ENCODE assay signal across 9 mouse cellular contexts in the genomic region with DNA sequence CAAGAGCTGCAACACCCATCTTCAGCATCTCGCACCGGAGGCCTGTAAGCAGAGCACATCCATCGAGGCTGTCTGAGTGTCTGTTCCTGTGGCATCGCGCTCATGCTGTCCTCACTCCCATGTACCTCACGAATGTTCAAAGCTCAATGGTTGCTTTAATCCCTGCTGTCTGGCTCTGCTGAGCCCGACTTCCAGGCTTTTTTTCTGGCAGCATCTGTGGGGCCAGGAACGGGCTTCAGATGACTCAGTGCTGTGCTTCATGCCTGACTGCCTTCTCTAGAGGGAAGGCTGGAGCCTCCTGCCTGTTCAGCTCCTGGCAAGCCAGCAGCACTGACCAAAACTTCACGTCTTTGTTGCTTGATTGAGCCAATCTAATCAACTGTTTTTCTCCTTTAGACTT.
DNase-seq lines count a peak whose midpoint lies in the region; ATAC-seq and TF ChIP-seq lines count a peak whose summit lies in the region.
"Had no signal": no experiment of that assay in that cellular context is flagged by ENCODE, and none has a peak within 500 bp of the region (broad histone marks: within the 10 kb centered on the region; RNA-seq: fewer than 3 reads in every experiment).

No protein-coding gene starts in this region.

- no peaks in the 10 kb centered on the region for H3K27me3 ChIP-seq in forebrain, embryonic 16.5 days (replicated peaks; ENCODE audit: control insufficient read depth, insufficient read depth, low read length)
- no peaks in the 10 kb centered on the region for H3K27me3 ChIP-seq in forebrain, embryonic 10.5 days (ENCODE audit: poor library complexity, severe bottlenecking)
- H3K27me3 ChIP-seq in midbrain, postnatal 0 days (ENCODE audit: insufficient read depth, low read length) = no peaks in the 10 kb centered on the region
- H3K27me3 ChIP-seq in midbrain, embryonic 15.5 days (replicated peaks) = no peaks in the 10 kb centered on the region
- H3K27me3 ChIP-seq in intestine, embryonic 16.5 days (replicated peaks; ENCODE audit: control insufficient read depth, insufficient read depth, low read length) = no peaks in the 10 kb centered on the region
- no peaks in the 10 kb centered on the region for H3K27me3 ChIP-seq in stomach, embryonic 15.5 days (replicated peaks)

- H3K27ac ChIP-seq in forebrain, embryonic 16.5 days (ENCODE audit: low read length) = no peak overlapping the region
- no peak overlapping the region for H3K27ac ChIP-seq in forebrain, embryonic 10.5 days
- H3K27ac ChIP-seq in midbrain, postnatal 0 days (ENCODE audit: low read depth, low read length) = no peak overlapping the region
- H3K27ac ChIP-seq in midbrain, embryonic 15.5 days = no peak overlapping the region; the same call in 1 of the 2 replicates
- H3K27ac ChIP-seq in intestine, embryonic 16.5 days (ENCODE audit: low read length) = peak overlapping the region; percentile 79
- peak overlapping the region; percentile 70; the same call in 1 of the 2 replicates for H3K27ac ChIP-seq in stomach, embryonic 15.5 days

- TF ChIP-seq CTCF in midbrain, postnatal 0 days (IDR thresholded peaks at IDR 0.05) = no peak

- 51% methylated on average over 9 of the region's 9 CpGs for WGBS in forebrain, embryonic 16.5 days
- WGBS in forebrain, embryonic 10.5 days = 71% methylated on average over 9 of the region's 9 CpGs
- 35% methylated on average over 9 of the region's 9 CpGs for WGBS in midbrain, postnatal 0 days
- WGBS in midbrain, embryonic 15.5 days = 42% methylated on average over 9 of the region's 9 CpGs
- 48% methylated on average over 9 of the region's 9 CpGs for WGBS in intestine, embryonic 16.5 days
- 59% methylated on average over 9 of the region's 9 CpGs for WGBS in stomach, embryonic 15.5 days

- H3K4me2 ChIP-seq in forebrain, embryonic 16.5 days (ENCODE audit: low read length) = no peak overlapping the region
- no peak overlapping the region for H3K4me2 ChIP-seq in midbrain, postnatal 0 days (ENCODE audit: low read depth, low read length, poor library complexity, severe bottlenecking)
- no peak overlapping the region for H3K4me2 ChIP-seq in midbrain, embryonic 15.5 days
- H3K4me2 ChIP-seq in intestine, embryonic 16.5 days (ENCODE audit: low read depth, low read length) = 0 out of 2 replicates have a peak overlapping the region, but pooled peaks have one; percentile 22
- no peak overlapping the region for H3K4me2 ChIP-seq in stomach, embryonic 15.5 days

- peak; percentile 44 for ATAC-seq in forebrain, embryonic 16.5 days
- no peak for ATAC-seq in midbrain, postnatal 0 days (ENCODE audit: low FRiP score)
- ATAC-seq in midbrain, embryonic 15.5 days (replicated peaks) = no peak
- peak; percentile 40 for ATAC-seq in intestine, embryonic 16.5 days
- no peak for ATAC-seq in stomach, embryonic 15.5 days (ENCODE audit: insufficient read depth, low FRiP score, low read depth)
- ATAC-seq: midbrain, embryonic 16.5 days had no signal

- H3K9me3 ChIP-seq in forebrain, embryonic 16.5 days (ENCODE audit: control insufficient read depth, low read length) = no peaks in the 10 kb centered on the region
- no peaks in the 10 kb centered on the region for H3K9me3 ChIP-seq in forebrain, embryonic 10.5 days
- H3K9me3 ChIP-seq in midbrain, postnatal 0 days (ENCODE audit: low read length) = no peaks in the 10 kb centered on the region
- no peaks in the 10 kb centered on the region for H3K9me3 ChIP-seq in midbrain, embryonic 15.5 days
- no peaks in the 10 kb centered on the region for H3K9me3 ChIP-seq in intestine, embryonic 16.5 days (ENCODE audit: control insufficient read depth, low read length)
- H3K9me3 ChIP-seq in stomach, embryonic 15.5 days = no peaks in the 10 kb centered on the region

- H3K4me1 ChIP-seq in forebrain, embryonic 16.5 days (replicated peaks; ENCODE audit: control insufficient read depth, insufficient read depth, low read length) = peaks cover 14% of the 10 kb centered on the region
- peaks cover 13% of the 10 kb centered on the region for H3K4me1 ChIP-seq in forebrain, embryonic 10.5 days
- 0 out of 2 replicates have a peak, but pooled peaks cover 3% of the 10 kb centered on the region for H3K4me1 ChIP-seq in midbrain, postnatal 0 days (ENCODE audit: insufficient read depth, low read length)
- peaks cover 8% of the 10 kb centered on the region; the same call in 1 of the 2 replicates for H3K4me1 ChIP-seq in midbrain, embryonic 15.5 days
- H3K4me1 ChIP-seq in intestine, embryonic 16.5 days (ENCODE audit: control insufficient read depth, insufficient read depth, low read length) = peaks cover 24% of the 10 kb centered on the region
- peaks cover 23% of the 10 kb centered on the region for H3K4me1 ChIP-seq in stomach, embryonic 15.5 days

- DNase-seq in forebrain, embryonic 10.5 days (ENCODE audit: extremely low spot score, low spot score) = no peak
- DNase-seq in midbrain, postnatal 0 days (ENCODE audit: low spot score) = peak; percentile 53
- DNase-seq in urinary bladder, adult 2 months (ENCODE audit: low spot score) = no peak
- DNase-seq in urinary bladder, adult 18-20 months (ENCODE audit: low spot score in 2 of 2) = no peak

- no peaks in the 10 kb centered on the region for H3K36me3 ChIP-seq in forebrain, embryonic 16.5 days (ENCODE audit: control insufficient read depth, insufficient read depth)
- peaks cover 52% of the 10 kb centered on the region for H3K36me3 ChIP-seq in forebrain, embryonic 10.5 days (replicated peaks)
- H3K36me3 ChIP-seq in midbrain, postnatal 0 days (ENCODE audit: insufficient read depth, low read length) = no peaks in the 10 kb centered on the region
- H3K36me3 ChIP-seq in midbrain, embryonic 15.5 days (replicated peaks) = no peaks in the 10 kb centered on the region; the same call in 1 of the 2 replicates
- H3K36me3 ChIP-seq in intestine, embryonic 16.5 days (ENCODE audit: control insufficient read depth, insufficient read depth, low read length) = no peaks in the 10 kb centered on the region; the same call in 1 of the 2 replicates
- H3K36me3 ChIP-seq in stomach, embryonic 15.5 days = peaks cover 1% of the 10 kb centered on the region; the same call in 1 of the 2 replicates

- no peak overlapping the region for H3K4me3 ChIP-seq in forebrain, embryonic 16.5 days (replicated peaks; ENCODE audit: low read length)
- H3K4me3 ChIP-seq in forebrain, embryonic 10.5 days = no peak overlapping the region
- no peak overlapping the region for H3K4me3 ChIP-seq in midbrain, postnatal 0 days (ENCODE audit: low read depth, low read length)
- H3K4me3 ChIP-seq in midbrain, embryonic 15.5 days = no peak overlapping the region
- H3K4me3 ChIP-seq in intestine, embryonic 16.5 days (ENCODE audit: low read length) = no peak overlapping the region; the same call in 1 of the 2 replicates
- no peak overlapping the region for H3K4me3 ChIP-seq in stomach, embryonic 15.5 days (replicated peaks)

- no peak overlapping the region for H3K9ac ChIP-seq in forebrain, embryonic 16.5 days (replicated peaks; ENCODE audit: low read depth, low read length)
- no peak overlapping the region for H3K9ac ChIP-seq in midbrain, postnatal 0 days (replicated peaks; ENCODE audit: low read length, poor library complexity, severe bottlenecking)
- H3K9ac ChIP-seq in midbrain, embryonic 15.5 days = no peak overlapping the region
- 0 out of 2 replicates have a peak overlapping the region, but pooled peaks have one; percentile 25 for H3K9ac ChIP-seq in intestine, embryonic 16.5 days (ENCODE audit: low read depth, low read length)
- no peak overlapping the region for H3K9ac ChIP-seq in stomach, embryonic 15.5 days

Comparison
In these comparisons a context has a peak if more than half of its experiments do, and no peak if none do; other contexts are left out.
1. ATAC-seq: peak in forebrain, embryonic 16.5 days (single experiment) and intestine, embryonic 16.5 days (single experiment); none in midbrain, postnatal 0 days (single experiment), midbrain, embryonic 15.5 days (single experiment) and stomach, embryonic 15.5 days (single experiment).
2. H3K27ac ChIP-seq: peak in intestine, embryonic 16.5 days (single experiment) and stomach, embryonic 15.5 days (single experiment); none in forebrain, embryonic 16.5 days (single experiment), forebrain, embryonic 10.5 days (single experiment), midbrain, postnatal 0 days (single experiment) and midbrain, embryonic 15.5 days (single experiment).